Mouse (Mus musculus) cerebellum, adult 8-10 months (tissue): ENCODE data around the gene Hpcal4.

Experiments used
- DNase-seq: peaks from one replicate; pipeline ENCODE4 v3.0.0; 2022

The Hpcal4 gene

GRCm38 (mm10) chr4:123202094-123202420, 19.0 kb downstream of the Hpcal4 start:
- DNase-seq, result no peak

GRCm38 (mm10) chr4:123207337-123207736, 24.3 kb downstream of the Hpcal4 start:
- no peak for DNase-seq

- no peak for DNase-seq
Observed at GRCm38 (mm10) chr4:123210996-123211395, 28.0 kb downstream of the Hpcal4 start.

GRCm38 (mm10) chr4:123211453-123211852, 28.4 kb downstream of the Hpcal4 start:
- no peak for DNase-seq

- no peak for DNase-seq
Observed at GRCm38 (mm10) chr4:123212330-123212729, 29.3 kb downstream of the Hpcal4 start.

- DNase-seq, result no peak
Observed at GRCm38 (mm10) chr4:123213975-123214374, 30.9 kb downstream of the Hpcal4 start.

GRCm38 (mm10) chr4:123215367-123215766, 32.3 kb downstream of the Hpcal4 start:
- DNase-seq, result no peak

GRCm38 (mm10) chr4:123216782-123217181, 33.8 kb downstream of the Hpcal4 start:
- DNase-seq, result peak; percentile 47

- peak; percentile 65 for DNase-seq
Observed at GRCm38 (mm10) chr4:123219720-123220357, 36.8 kb downstream of the Hpcal4 start.

GRCm38 (mm10) chr4:123220637-123221036, 37.6 kb downstream of the Hpcal4 start:
- no peak for DNase-seq

- no peak for DNase-seq
Observed at GRCm38 (mm10) chr4:123223309-123223708, 40.3 kb downstream of the Hpcal4 start.

- no peak for DNase-seq
Observed at GRCm38 (mm10) chr4:123225718-123226403, 42.8 kb downstream of the Hpcal4 start.

- no peak for DNase-seq
Observed at GRCm38 (mm10) chr4:123227707-123228106, 44.7 kb downstream of the Hpcal4 start.

GRCm38 (mm10) chr4:123228270-123228669, 45.2 kb downstream of the Hpcal4 start:
- DNase-seq, result no peak

GRCm38 (mm10) chr4:123229166-123229565, 46.1 kb downstream of the Hpcal4 start:
- no peak for DNase-seq

- no peak for DNase-seq
Observed at GRCm38 (mm10) chr4:123232841-123233240, 49.8 kb downstream of the Hpcal4 start.

GRCm38 (mm10) chr4:123233492-123234084, 50.6 kb downstream of the Hpcal4 start, which contains the start of gene Heyl:
Gene Heyl (plus strand): TSS chr4:123233556.
- no peak for DNase-seq

- no peak for DNase-seq
Observed at GRCm38 (mm10) chr4:123235835-123236430, 52.9 kb downstream of the Hpcal4 start.

- DNase-seq, result no peak
Observed at GRCm38 (mm10) chr4:123236431-123237031, 53.5 kb downstream of the Hpcal4 start.

GRCm38 (mm10) chr4:123237386-123238266, 54.6 kb downstream of the Hpcal4 start:
- no peak for DNase-seq

GRCm38 (mm10) chr4:123239361-123240203, 56.6 kb downstream of the Hpcal4 start:
- no peak for DNase-seq
